Mouse (Mus musculus) MEL (cell line): ENCODE results near the gene Igsf6. TPM values are rescaled to one million over a fixed set of nuclear protein-coding genes. Genes with fewer than 3 reads are reported as not detected.

Experiments used
- DNase-seq: peaks from one replicate; pipeline ENCODE4 v3.0.0; 2011; ENCODE audit warnings: low read depth, low spot score
- H3K27ac ChIP-seq: 2 replicates; pipeline ENCODE4 v1.5.1; 2012; ENCODE audit warnings: low read depth, mild to moderate bottlenecking, control low read depth, low read length, moderate library complexity; ENCODE audit not compliant: control insufficient read depth
- H3K27me3 ChIP-seq, 2 experiments: fragments of 150-350 bp in 1 of 2; sonication (generic) in 1 of 2; 2 replicates each; pipeline ENCODE4 v1.6.1; 2012; ENCODE audit warnings: low read length in 2 of 2, mild to moderate bottlenecking in 2 of 2, improper control_type of control experiment in 1 of 2, moderate library complexity in 1 of 2; ENCODE audit not compliant: insufficient read depth in 2 of 2, control insufficient read depth in 1 of 2
- H3K36me3 ChIP-seq, 2 experiments: 2 replicates each; pipeline ENCODE4 v1.6.1; 2012 to 2014; ENCODE audit warnings: low read length in 2 of 2, improper control_type of control experiment in 1 of 2, inconsistent platforms in 1 of 2, mild to moderate bottlenecking in 1 of 2; ENCODE audit not compliant: insufficient read depth in 2 of 2, control insufficient read depth in 1 of 2
- H3K4me1 ChIP-seq, 2 experiments: fragments of 150-350 bp in 1 of 2; sonication (generic) in 1 of 2; 2 replicates each; pipeline ENCODE4 v1.6.1; 2012; ENCODE audit warnings: low read length in 2 of 2, improper control_type of control experiment in 1 of 2, mild to moderate bottlenecking in 1 of 2; ENCODE audit not compliant: insufficient read depth in 2 of 2, control insufficient read depth in 1 of 2
- H3K4me3 ChIP-seq, 2 experiments: fragments of 150-350 bp in 1 of 2; sonication (generic) in 1 of 2; 2 replicates each; pipeline ENCODE4 v1.5.1; 2012; ENCODE audit warnings: low read depth in 2 of 2, low read length in 2 of 2, mild to moderate bottlenecking in 2 of 2, moderate library complexity in 2 of 2, control low read depth in 1 of 2, improper control_type of control experiment in 1 of 2; ENCODE audit not compliant: control insufficient read depth in 1 of 2, insufficient read depth in 1 of 2
- H3K79me2 ChIP-seq: 2 replicates; pipeline ENCODE4 v1.6.1; 2012; ENCODE audit warnings: mild to moderate bottlenecking, low read length, moderate library complexity; ENCODE audit not compliant: control insufficient read depth, poor library complexity, insufficient read depth
- H3K9ac ChIP-seq: 2 replicates; pipeline ENCODE4 v1.6.1; 2012; ENCODE audit warnings: low read depth, mild to moderate bottlenecking, control low read depth, low read length, moderate library complexity; ENCODE audit not compliant: control insufficient read depth, poor library complexity, severe bottlenecking
- H3K9me3 ChIP-seq: fragments of 150-350 bp; sonication (generic); replicated peaks from 2 replicates; pipeline ENCODE4 v1.6.1; 2012; ENCODE audit warnings: mild to moderate bottlenecking, low read length, improper control_type of control experiment, moderate library complexity; ENCODE audit not compliant: insufficient read depth
- CTCF ChIP-seq, 3 experiments: IDR thresholded peaks in 2 of 3; conservative IDR thresholded peaks in 1 of 3; 2 replicates each; pipeline ENCODE4 v1.5.1; 2011 to 2012; ENCODE audit warnings: low read length in 3 of 3, low read depth in 2 of 3, mild to moderate bottlenecking in 2 of 3, improper control_type of control experiment in 1 of 3, inconsistent platforms in 1 of 3, mixed read lengths in 1 of 3, moderate library complexity in 1 of 3; ENCODE audit not compliant: control insufficient read depth in 1 of 3, insufficient read depth in 1 of 3, poor library complexity in 1 of 3, severe bottlenecking in 1 of 3
- ETS1 ChIP-seq: IDR thresholded peaks from 2 replicates; pipeline ENCODE4 v1.6.1; 2012; ENCODE audit warnings: low read depth, mild to moderate bottlenecking, inconsistent platforms, low read length, improper control_type of control experiment, moderate library complexity
- GATA1 ChIP-seq: IDR thresholded peaks from 2 replicates; pipeline ENCODE4 v1.6.1; 2011; ENCODE audit warnings: low read depth, low read length, improper control_type of control experiment
- JUND ChIP-seq: IDR thresholded peaks from 2 replicates; pipeline ENCODE4 v1.6.1; 2011; ENCODE audit warnings: low read depth, mild to moderate bottlenecking, improper control_type of control experiment, low read length
- MAFK ChIP-seq: IDR thresholded peaks from 2 replicates; pipeline ENCODE4 v1.6.1; 2011; ENCODE audit warnings: low read depth, mild to moderate bottlenecking, low read length, improper control_type of control experiment, borderline replicate concordance
- MXI1 ChIP-seq: IDR thresholded peaks from 2 replicates; pipeline ENCODE4 v1.6.1; 2011; ENCODE audit warnings: mild to moderate bottlenecking, low read depth, low read length, improper control_type of control experiment
- MYB ChIP-seq: IDR thresholded peaks from 2 replicates; pipeline ENCODE4 v1.6.1; 2011; ENCODE audit warnings: mild to moderate bottlenecking, low read depth, low read length, improper control_type of control experiment
- NELFE ChIP-seq: IDR thresholded peaks from 2 replicates; pipeline ENCODE4 v1.6.1; 2011; ENCODE audit warnings: low read depth, low read length, improper control_type of control experiment
- NRF1 ChIP-seq: IDR thresholded peaks from 2 replicates; pipeline ENCODE4 v1.6.1; 2014; ENCODE audit warnings: low read depth, mild to moderate bottlenecking, inconsistent platforms, low read length, improper control_type of control experiment, moderate library complexity; ENCODE audit not compliant: poor library complexity, insufficient read depth, severe bottlenecking
- POLR2A ChIP-seq, 2 experiments: IDR thresholded peaks; 2 replicates each; pipeline ENCODE4 v1.6.1; 2011 to 2012; ENCODE audit warnings: low read length in 2 of 2, mild to moderate bottlenecking in 2 of 2, control low read depth in 1 of 2, improper control_type of control experiment in 1 of 2, low read depth in 1 of 2, moderate library complexity in 1 of 2; ENCODE audit not compliant: control insufficient read depth in 1 of 2, insufficient read depth in 1 of 2, poor library complexity in 1 of 2
- RAD21 ChIP-seq: IDR thresholded peaks from 2 replicates; pipeline ENCODE4 v1.6.1; 2011; ENCODE audit warnings: mild to moderate bottlenecking, low read depth, low read length, improper control_type of control experiment
- TCF12 ChIP-seq: IDR thresholded peaks from 2 replicates; pipeline ENCODE4 v1.6.1; 2014; ENCODE audit warnings: low read depth, mild to moderate bottlenecking, inconsistent platforms, low read length, improper control_type of control experiment, moderate library complexity
- USF2 ChIP-seq, 2 experiments: IDR thresholded peaks; 2 replicates each; pipeline ENCODE4 v1.6.1; 2011 to 2012; ENCODE audit warnings: improper control_type of control experiment in 2 of 2, low read length in 2 of 2, borderline replicate concordance in 1 of 2, inconsistent platforms in 1 of 2, low read depth in 1 of 2, mild to moderate bottlenecking in 1 of 2; ENCODE audit not compliant: insufficient read depth in 1 of 2
- ZKSCAN1 ChIP-seq: IDR thresholded peaks from 2 replicates; pipeline ENCODE4 v1.6.1; 2012; ENCODE audit warnings: low read depth, mild to moderate bottlenecking, inconsistent platforms, low read length, improper control_type of control experiment, moderate library complexity
- ZMIZ1 ChIP-seq: IDR thresholded peaks from 2 replicates; pipeline ENCODE4 v1.6.1; 2012; ENCODE audit warnings: low read depth, mild to moderate bottlenecking, inconsistent platforms, low read length, improper control_type of control experiment, moderate library complexity
- ZNF384 ChIP-seq: IDR thresholded peaks from 2 replicates; pipeline ENCODE4 v1.6.1; 2012; ENCODE audit warnings: low read depth, mild to moderate bottlenecking, inconsistent platforms, low read length, improper control_type of control experiment
- polyA plus RNA-seq, 2 experiments: library from polyadenylated mRNA; stranded (reverse) in 1 of 2; unstranded in 1 of 2; fragments of >175 nt in 1 of 2; fragments of >200 nt in 1 of 2; gene quantifications; 2 replicates each; pipeline versions ENCODE4 v1.2.1 to v1.2.4; 2012; ENCODE audit warnings: low replicate concordance in 2 of 2, low read depth in 1 of 2; ENCODE audit not compliant: insufficient read length in 2 of 2, insufficient read depth in 1 of 2, missing spikeins in 1 of 2
- total RNA-seq: library from RNA; depleted of rRNA; stranded (reverse); fragments of 300-350 nt; gene quantifications from 2 replicates; pipeline ENCODE4 v1.2.3, GENCODE M21; 2012

Igsf6 gene
- total and polyA plus RNA-seq, 3 experiments: 0.08 to 0.42 TPM; not detected in 1

DNA sequence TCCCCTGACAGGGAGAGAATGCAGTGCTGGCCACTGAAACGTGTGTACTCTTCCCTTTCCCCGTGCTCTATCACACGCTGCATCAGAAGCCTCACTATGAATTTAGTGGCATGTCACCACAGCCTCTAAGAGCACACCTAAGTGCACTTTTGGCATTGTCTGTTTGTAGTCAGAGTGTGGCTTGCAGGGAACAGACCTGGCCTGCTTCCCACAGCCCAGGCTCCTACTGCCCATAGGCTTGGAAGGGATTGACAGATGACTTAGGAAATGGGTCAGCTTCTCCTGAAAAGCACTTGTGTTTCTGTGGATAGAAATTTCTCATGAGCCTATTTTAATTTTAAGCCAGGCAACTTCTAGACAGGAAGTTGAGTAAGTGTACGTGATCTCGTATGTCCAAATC is 1.0 kb upstream of the Igsf6 start:
- H3K9ac ChIP-seq: no peak overlapping the region
- peaks cover 0 to 6% of the 10 kb centered on the region in 2 experiments; a peak in 2 of 4 replicates for H3K36me3 ChIP-seq

DNA sequence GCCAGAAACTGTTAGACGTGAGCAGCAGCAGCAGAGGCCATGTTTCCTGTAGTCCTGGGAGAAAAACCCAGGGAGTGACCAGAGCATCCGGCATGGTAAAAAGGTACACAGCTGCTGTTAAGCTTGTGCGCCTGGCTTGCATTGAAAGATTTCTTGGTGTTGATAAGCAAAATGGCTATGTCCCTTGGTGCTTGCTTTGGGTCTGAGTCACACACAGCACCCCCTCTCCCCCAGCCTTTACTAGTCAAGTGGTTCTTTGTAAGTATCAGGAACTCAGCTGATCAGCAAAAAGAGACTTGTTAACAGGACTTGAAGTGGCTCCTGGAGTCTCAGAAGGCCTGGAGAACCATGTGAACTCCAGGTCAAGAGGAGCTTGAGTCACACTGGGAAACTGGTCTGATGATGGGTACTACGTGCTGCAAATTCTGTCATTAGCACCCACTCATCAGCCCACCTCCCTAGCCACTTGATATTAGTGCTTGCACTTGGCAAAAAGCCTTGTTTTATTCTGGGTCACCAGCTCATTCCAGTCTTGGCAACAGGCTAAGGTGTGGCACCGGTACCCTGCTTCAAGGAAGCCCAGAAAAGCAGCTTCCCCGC is 529 bp upstream of the Igsf6 start:
- no peak overlapping the region for H3K9ac ChIP-seq
- H3K27me3 ChIP-seq: no peaks in the 10 kb centered on the region
- no peak overlapping the region for H3K4me3 ChIP-seq
- H3K27ac ChIP-seq: no peak overlapping the region
- TF ChIP-seq JUND (no peak), ZMIZ1 (no peak), NELFE (no peak), TCF12 (no peak), MAFK (no peak), RAD21 (no peak), CTCF (IDR thresholded peaks at IDR 0.05 in 2 of 3, conservative IDR thresholded peaks at IDR 0.05 in 1 of 3; ENCODE audit: control insufficient read depth in 1 of 3, insufficient read depth in 1 of 3, low read depth in 2 of 3, low read length in 3 of 3, poor library complexity in 1 of 3, severe bottlenecking in 1 of 3) (no peak), MYB (no peak), GATA1 (no peak), ZNF384 (no peak), NRF1 (no peak), MXI1 (no peak), ETS1 (no peak)
- H3K79me2 ChIP-seq: no peaks in the 10 kb centered on the region
- H3K9me3 ChIP-seq: no peaks in the 10 kb centered on the region
- peaks cover 0 to 8% of the 10 kb centered on the region in 2 experiments; a peak in 2 of 4 replicates for H3K36me3 ChIP-seq
- H3K4me1 ChIP-seq: no peaks in the 10 kb centered on the region
- no peak for DNase-seq

More for the DNA sequence above, 1.0 kb upstream of the Igsf6 start:
- TF ChIP-seq ZKSCAN1 (no peak), USF2 (IDR thresholded peaks at IDR 0.05; ENCODE audit: borderline replicate concordance in 1 of 2, insufficient read depth in 1 of 2, low read depth in 1 of 2, low read length in 2 of 2) (no peak), ZMIZ1 (no peak), POLR2A (IDR thresholded peaks at IDR 0.05; ENCODE audit: control insufficient read depth in 1 of 2, insufficient read depth in 1 of 2, low read depth in 1 of 2, low read length in 2 of 2, poor library complexity in 1 of 2) (no peak)
- Histone ChIP-seq H3K79me2 (no peaks in the 10 kb centered on the region), H3K9me3 (no peaks in the 10 kb centered on the region), H3K4me1 (no peaks in the 10 kb centered on the region), H3K27ac (no peak overlapping the region), H3K27me3 (no peaks in the 10 kb centered on the region), H3K4me3 (no peak overlapping the region)
- DNase-seq: no peak
